Mouse (Mus musculus) limb, embryonic 15.5 days (tissue): ENCODE measurements around the gene Col16a1. TPM values are rescaled to one million over a fixed set of nuclear protein-coding genes. Genes with fewer than 3 reads are reported as not detected.

Experiments
- ATAC-seq: fragments of 200-750 bp; cut with Nextera tagmentation; 2 replicates; pipeline ENCODE4 v1.8.0; 2017; ENCODE audit warnings: low read depth, moderate TSS enrichment; ENCODE audit not compliant: insufficient number of reproducible peaks, low FRiP score, low TSS enrichment
- H3K27ac ChIP-seq: fragments of 300-500 bp; sonication (generic); 2 replicates; pipeline ENCODE4 v1.5.1; 2015; ENCODE audit warnings: moderate library complexity, mild to moderate bottlenecking, inconsistent platforms
- H3K27me3 ChIP-seq: fragments of 300-500 bp; sonication (generic); 2 replicates; pipeline ENCODE4 v1.6.1; 2015; ENCODE audit warnings: inconsistent platforms
- H3K36me3 ChIP-seq: fragments of 300-500 bp; sonication (generic); 2 replicates; pipeline ENCODE4 v1.6.1; 2015; ENCODE audit warnings: inconsistent platforms
- H3K4me1 ChIP-seq: fragments of 300-500 bp; sonication (generic); 2 replicates; pipeline ENCODE4 v1.6.1; 2015; ENCODE audit warnings: inconsistent platforms
- H3K4me2 ChIP-seq: fragments of 300-500 bp; sonication (generic); 2 replicates; pipeline ENCODE4 v1.6.1; 2015; ENCODE audit warnings: mild to moderate bottlenecking, inconsistent platforms
- H3K4me3 ChIP-seq: fragments of 300-500 bp; sonication (generic); 2 replicates; pipeline ENCODE4 v1.5.1; 2015; ENCODE audit warnings: mild to moderate bottlenecking, inconsistent platforms
- H3K9ac ChIP-seq: fragments of 300-500 bp; sonication (generic); 2 replicates; pipeline ENCODE4 v1.6.1; 2015; ENCODE audit warnings: inconsistent platforms
- H3K9me3 ChIP-seq: fragments of 300-500 bp; sonication (generic); 2 replicates; pipeline ENCODE4 v1.6.1; 2016; ENCODE audit warnings: inconsistent platforms
- WGBS: fragments of 180-500 bp; shearing (Covaris S2); methylation state at CpG from one replicate; pipeline ENCODE4 v1.1.7; 2015; 5-methylcytosine and 5-hydroxymethylcytosine counted together
- polyA plus RNA-seq: library from polyadenylated mRNA; unstranded; fragments of >200 nt; fragmentation: Nextera tagmentation; extraction: Ambion mirVana; gene quantifications from 2 replicates; pipeline ENCODE4 v1.2.1, GENCODE M21; 2015

The Col16a1 gene
- polyA plus RNA-seq, 1 experiment from 2014 or later: 175 TPM

DNA sequence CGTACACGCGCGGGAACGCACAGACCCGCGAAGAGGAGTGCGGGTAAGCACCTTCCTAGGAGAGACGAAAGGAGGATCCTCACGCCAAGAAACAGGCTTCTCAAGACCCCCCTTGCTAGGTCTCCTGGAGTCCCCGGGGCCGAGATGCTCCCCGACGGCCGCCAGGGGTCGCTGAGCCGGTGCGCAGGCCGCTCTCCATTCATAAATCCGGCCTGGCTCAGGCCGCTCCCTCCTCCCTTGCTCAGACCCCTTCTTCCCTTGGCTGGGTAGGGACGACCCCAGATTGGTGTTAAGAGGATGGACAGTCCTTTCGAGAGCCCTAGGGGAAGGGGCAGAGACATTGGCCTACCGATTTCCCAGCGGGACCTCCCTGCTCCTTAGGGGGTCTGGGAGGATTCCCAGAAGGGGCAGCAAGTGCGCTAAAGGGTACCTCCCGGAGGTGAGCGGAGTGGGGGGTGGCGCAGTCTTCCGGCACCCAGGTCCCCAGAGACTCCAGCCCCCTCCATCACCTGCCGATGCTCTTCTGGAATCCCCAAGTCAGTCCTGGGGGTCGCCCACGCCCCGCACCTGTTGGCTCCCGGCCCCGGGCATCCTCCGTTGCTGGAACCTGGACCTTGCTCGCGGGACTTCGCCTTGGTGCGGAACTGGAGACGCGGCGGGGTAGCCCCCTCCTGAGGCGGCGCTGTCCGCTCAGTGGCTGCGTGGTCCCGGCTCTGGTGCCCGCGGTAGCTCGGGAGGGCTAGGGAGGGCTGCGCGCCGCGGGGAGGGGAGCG is 91.0 kb downstream of the Col16a1 start:
- Histone ChIP-seq H3K4me3 (peak overlapping the region; percentile 33), H3K4me2 (peak overlapping the region; percentile 68), H3K27ac (no peak overlapping the region), H3K36me3 (no peaks in the 10 kb centered on the region), H3K9me3 (no peaks in the 10 kb centered on the region), H3K4me1 (peaks cover 12% of the 10 kb centered on the region), H3K27me3 (peaks cover 65% of the 10 kb centered on the region), H3K9ac (no peak overlapping the region)
- WGBS: under 1% methylated on average over 49 of the region's 57 CpGs
- no peak; the same call in 1 of the 2 replicates for ATAC-seq

GRCm38 (mm10) chr4:130139214-130139492 is 91.5 kb downstream of the Col16a1 start, which contains the start of gene Hcrtr1:
Hcrtr1 (minus strand) TSS chr4:130139359.
- Histone ChIP-seq H3K4me1 (peaks cover 12% of the 10 kb centered on the region), H3K4me2 (peak within 1 kb of the TSS; percentile 68), H3K9ac (no peak within 1 kb of the TSS), H3K27ac (no peak within 1 kb of the TSS), H3K36me3 (no peaks in the 10 kb centered on the region), H3K27me3 (peaks cover 65% of the 10 kb centered on the region), H3K4me3 (peak within 1 kb of the TSS; percentile 33), H3K9me3 (no peaks in the 10 kb centered on the region)
- WGBS: under 1% methylated on average over 14 of the region's 15 CpGs
- no peak; the same call in 1 of the 2 replicates for ATAC-seq

GRCm38 (mm10) chr4:130140992-130141402 is 93.4 kb downstream of the Col16a1 start:
- no peaks in the 10 kb centered on the region for H3K36me3 ChIP-seq
- H3K9ac ChIP-seq: no peak overlapping the region
- WGBS: 63% methylated on average over 9 of the region's 9 CpGs
- peaks cover 65% of the 10 kb centered on the region for H3K27me3 ChIP-seq
- no peak overlapping the region for H3K4me3 ChIP-seq
- no peaks in the 10 kb centered on the region for H3K9me3 ChIP-seq
- H3K4me1 ChIP-seq: peaks cover 12% of the 10 kb centered on the region
- no peak for ATAC-seq
- no peak overlapping the region for H3K27ac ChIP-seq
- no peak overlapping the region for H3K4me2 ChIP-seq

- Histone ChIP-seq H3K27me3 (peaks cover 57% of the 10 kb centered on the region), H3K9me3 (no peaks in the 10 kb centered on the region), H3K4me1 (peaks cover 12% of the 10 kb centered on the region), H3K36me3 (no peaks in the 10 kb centered on the region), H3K9ac (no peak overlapping the region), H3K4me2 (no peak overlapping the region), H3K27ac (no peak overlapping the region), H3K4me3 (no peak overlapping the region)
- 62% methylated on average over 3 of the region's 3 CpGs for WGBS
- ATAC-seq: no peak
These were observed 94.1 kb downstream of the Col16a1 start for GRCm38 (mm10) chr4:130141786-130142185.

GRCm38 (mm10) chr4:130148405-130148804 is 100.8 kb downstream of the Col16a1 start:
- Histone ChIP-seq H3K4me1 (no peaks in the 10 kb centered on the region), H3K27me3 (peaks cover 22% of the 10 kb centered on the region), H3K9ac (no peak overlapping the region), H3K27ac (no peak overlapping the region), H3K36me3 (no peaks in the 10 kb centered on the region), H3K4me3 (no peak overlapping the region), H3K4me2 (no peak overlapping the region), H3K9me3 (no peaks in the 10 kb centered on the region)
- ATAC-seq: no peak
- WGBS: 55% methylated on average over 10 of the region's 10 CpGs

Other genes starting within 250 kb of the Col16a1 start
- gene Ptp4a2, start 236.6 kb upstream of the Col16a1 start, polyA plus RNA-seq: 339 and 355 TPM in 2 replicates
- gene Spocd1, start 118.6 kb upstream of the Col16a1 start, polyA plus RNA-seq: 0.07 and 0.08 TPM in 2 replicates
- gene Adgrb2, start 63.0 kb upstream of the Col16a1 start, polyA plus RNA-seq: 3.6 and 4.7 TPM in 2 replicates
- 68.1 and 75.1 TPM in 2 replicates for gene Pef1, start 54.7 kb downstream of the Col16a1 start, polyA plus RNA-seq
- 0.10 and 0.12 TPM in 2 replicates for gene Hcrtr1, start 91.5 kb downstream of the Col16a1 start, polyA plus RNA-seq
- 31.0 and 32.6 TPM in 2 replicates for gene Tinagl1, start 127.3 kb downstream of the Col16a1 start, polyA plus RNA-seq
- not detected in 2 replicates for gene Gm853, start 174.6 kb downstream of the Col16a1 start, polyA plus RNA-seq
- 132 and 136 TPM in 2 replicates for gene Serinc2, start 231.4 kb downstream of the Col16a1 start, polyA plus RNA-seq